Mouse (Mus musculus) thymus, adult 2 months (tissue): ENCODE measurements around the gene Phf13. TPM values are rescaled to one million over a fixed set of nuclear protein-coding genes. Genes with fewer than 3 reads are reported as not detected.
"Not testable (repeated sequence)": the region's sequence is repeated elsewhere in the genome, so short reads cannot be mapped to it uniquely, and the experiment has no call there.

Experiments
- DNase-seq: peaks from one replicate; pipeline ENCODE4 v3.0.0; 2021
- H3K27ac ChIP-seq: fragments of 200-500 bp; 2 replicates; pipeline ENCODE4 v1.5.1; 2012; ENCODE audit warnings: low read length, control low read depth; ENCODE audit not compliant: control insufficient read depth, insufficient read depth
- H3K27me3 ChIP-seq: fragments of 200-500 bp; 2 replicates; pipeline ENCODE4 v1.6.1; 2012; ENCODE audit warnings: mild to moderate bottlenecking, low read length, moderate library complexity, mixed read lengths; ENCODE audit not compliant: control insufficient read depth, insufficient read depth
- H3K36me3 ChIP-seq: fragments of 200-500 bp; 2 replicates; pipeline ENCODE4 v1.6.1; 2012; ENCODE audit warnings: mild to moderate bottlenecking, low read length, moderate library complexity; ENCODE audit not compliant: control insufficient read depth, insufficient read depth
- H3K4me1 ChIP-seq: fragments of 200-500 bp; replicated peaks from 2 replicates; pipeline ENCODE4 v1.6.1; 2012; ENCODE audit warnings: low read length; ENCODE audit not compliant: control insufficient read depth, insufficient read depth
- H3K4me3 ChIP-seq: fragments of 200-500 bp; 2 replicates; pipeline ENCODE4 v1.5.1; 2012; ENCODE audit warnings: mild to moderate bottlenecking, low read length, control low read depth, moderate library complexity; ENCODE audit not compliant: control insufficient read depth, insufficient read depth
- CTCF ChIP-seq: fragments of 200-500 bp; IDR thresholded peaks from 2 replicates; pipeline ENCODE4 v1.5.1; 2012; ENCODE audit warnings: mild to moderate bottlenecking, control low read depth, low read length, moderate library complexity, borderline replicate concordance; ENCODE audit not compliant: control insufficient read depth, poor library complexity, insufficient read depth; ENCODE audit errors: extremely low read depth
- POLR2A ChIP-seq: fragments of 200-500 bp; IDR thresholded peaks from 2 replicates; pipeline ENCODE4 v1.6.1; 2012; ENCODE audit warnings: mild to moderate bottlenecking, low read length, control low read depth, moderate library complexity; ENCODE audit not compliant: control insufficient read depth, poor library complexity, insufficient read depth; ENCODE audit errors: extremely low read depth
- WGBS: fragments of 180-500 bp; shearing (Covaris S2); methylation state at CpG from one replicate; pipeline ENCODE4 v1.1.7; 2018; 5-methylcytosine and 5-hydroxymethylcytosine counted together
- polyA plus RNA-seq: library from polyadenylated mRNA; depleted of rRNA; stranded (reverse); fragments of >200 nt; gene quantifications from 2 replicates; pipeline ENCODE4 v1.2.3, GENCODE M21; 2012

The Phf13 gene
- polyA plus RNA-seq, 1 experiment: 9.6 TPM

DNA sequence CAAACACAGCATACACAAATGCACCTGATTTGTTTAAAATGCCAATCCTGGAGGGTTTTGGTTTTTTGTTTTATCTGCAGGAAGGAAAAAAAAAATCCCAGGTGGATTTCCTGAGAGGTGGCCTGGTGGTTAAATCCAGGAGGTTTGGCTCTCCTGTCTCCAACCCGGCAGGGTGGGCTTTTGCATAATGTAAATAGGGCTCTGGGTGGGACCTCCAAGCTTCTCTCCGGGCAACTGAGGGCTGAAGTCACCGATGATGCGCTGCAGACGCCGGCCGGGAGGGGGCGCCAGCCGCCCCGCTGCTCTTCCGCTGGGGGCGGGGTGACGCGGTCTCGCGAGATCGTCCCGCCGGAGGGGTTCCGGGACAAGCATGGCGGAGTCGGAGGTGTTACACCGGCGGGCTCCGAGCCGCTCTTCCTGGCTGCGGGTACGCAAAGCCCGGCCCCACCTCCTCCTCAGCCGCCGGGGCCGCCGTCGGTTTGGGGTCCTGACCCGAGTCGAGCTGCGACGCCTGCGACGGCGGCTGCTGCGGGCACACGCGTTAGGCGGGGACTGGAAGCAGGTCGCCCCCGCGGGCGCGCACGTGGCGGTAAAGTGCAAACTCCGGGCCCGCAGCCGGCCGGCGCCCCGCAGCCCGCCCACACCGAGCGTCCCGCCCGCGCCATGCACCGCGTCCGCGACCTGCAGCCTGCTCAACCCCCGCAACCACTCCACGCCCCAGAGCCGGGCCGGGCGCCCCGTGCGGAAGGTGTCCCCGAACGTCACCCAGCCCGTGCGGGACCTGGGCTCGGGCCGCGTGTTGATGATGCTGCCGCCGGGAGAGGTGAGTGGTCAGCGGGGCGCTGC lies 43.1 kb upstream of the Phf13 start, which contains the start of gene Nol9:
Gene Nol9 (plus strand): TSS at position 337 of the 846 bp plus-strand sequence.
- peak; percentile 95 for DNase-seq
- Histone ChIP-seq H3K27ac (no peak within 1 kb of the TSS), H3K4me1 (peaks cover 18% of the 10 kb centered on the region), H3K27me3 (no peaks in the 10 kb centered on the region), H3K36me3 (0 out of 2 replicates have a peak, but pooled peaks cover 7% of the 10 kb centered on the region), H3K4me3 (peak within 1 kb of the TSS; percentile 59)
- TF ChIP-seq POLR2A (peak; percentile 66), CTCF (peak; percentile 98)
- 1% methylated on average over 86 of the region's 86 CpGs for WGBS

DNA sequence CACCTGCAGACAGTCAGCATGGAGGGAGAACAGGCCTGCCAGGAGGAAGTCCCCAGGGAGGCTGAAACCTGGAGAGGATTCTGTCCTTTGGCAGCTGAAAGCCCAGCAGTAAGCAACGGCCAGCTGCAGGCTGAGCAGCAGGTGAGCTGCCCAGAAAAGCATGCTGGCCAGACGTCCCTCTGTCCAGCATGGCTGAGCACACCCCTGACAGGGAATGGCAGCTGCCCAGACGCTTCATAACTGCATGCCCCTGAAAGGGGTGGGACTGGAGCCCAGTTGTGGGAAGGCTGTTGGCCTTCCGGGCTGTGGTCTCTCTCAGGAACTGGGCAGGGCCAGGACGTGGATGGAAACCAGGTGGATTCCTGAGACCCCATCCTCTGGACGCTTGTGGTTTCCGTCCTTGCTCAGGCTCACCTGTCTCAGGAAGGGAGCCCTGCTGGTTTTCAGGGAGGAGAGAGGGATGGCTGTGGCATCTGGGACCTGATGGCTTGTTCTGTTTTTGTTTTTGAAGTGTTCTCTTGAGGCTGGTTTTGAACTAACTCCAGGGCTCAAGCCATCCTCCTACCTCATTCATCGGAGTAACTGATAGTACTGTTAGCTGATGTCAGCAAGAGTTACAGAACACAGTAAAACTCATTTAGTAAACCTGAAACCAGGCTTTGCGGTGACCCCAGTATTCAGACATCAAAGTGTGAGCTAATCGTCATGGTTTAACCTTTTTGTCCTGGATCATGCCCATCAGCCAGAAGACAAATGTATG lies 42.3 kb upstream of the Phf13 start, which contains the start of gene Tas1r1:
Gene Tas1r1 (minus strand): TSS at position 344 of the 760 bp plus-strand sequence.
- DNase-seq: no peak
- peaks cover 18% of the 10 kb centered on the region for H3K4me1 ChIP-seq
- no peak within 1 kb of the TSS for H3K27ac ChIP-seq
- WGBS: 23% methylated on average over 10 of the region's 10 CpGs
- no peaks in the 10 kb centered on the region for H3K27me3 ChIP-seq
- H3K4me3 ChIP-seq: peak within 1 kb of the TSS; percentile 59
- TF ChIP-seq POLR2A (no peak), CTCF (no peak)
- H3K36me3 ChIP-seq: 0 out of 2 replicates have a peak, but pooled peaks cover 4% of the 10 kb centered on the region

DNA sequence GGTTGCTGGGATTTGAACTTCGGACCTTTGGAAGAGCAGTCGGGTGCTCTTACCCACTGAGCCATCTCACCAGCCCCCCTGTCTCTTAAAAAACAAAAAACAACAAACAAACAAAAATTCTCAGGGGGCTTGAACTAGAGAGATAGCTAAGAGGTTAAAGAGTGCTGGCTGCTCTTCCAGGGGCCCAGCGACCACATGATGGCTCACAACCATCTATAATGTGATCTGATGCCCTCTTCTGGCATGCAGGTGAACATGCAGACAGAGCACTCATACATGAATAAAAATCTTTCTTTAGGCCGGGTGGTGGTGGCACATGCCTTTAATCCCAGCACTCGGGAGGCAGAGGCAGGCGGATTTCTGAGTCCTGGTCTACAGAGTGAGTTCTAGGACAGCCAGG lies 40.4 kb upstream of the Phf13 start:
- peaks cover 18% of the 10 kb centered on the region for H3K4me1 ChIP-seq
- H3K27ac ChIP-seq, H3K36me3 ChIP-seq, H3K27me3 ChIP-seq, DNase-seq, H3K4me3 ChIP-seq: not testable (repeated sequence)
- 91% methylated on average over 6 of the region's 6 CpGs for WGBS

DNA sequence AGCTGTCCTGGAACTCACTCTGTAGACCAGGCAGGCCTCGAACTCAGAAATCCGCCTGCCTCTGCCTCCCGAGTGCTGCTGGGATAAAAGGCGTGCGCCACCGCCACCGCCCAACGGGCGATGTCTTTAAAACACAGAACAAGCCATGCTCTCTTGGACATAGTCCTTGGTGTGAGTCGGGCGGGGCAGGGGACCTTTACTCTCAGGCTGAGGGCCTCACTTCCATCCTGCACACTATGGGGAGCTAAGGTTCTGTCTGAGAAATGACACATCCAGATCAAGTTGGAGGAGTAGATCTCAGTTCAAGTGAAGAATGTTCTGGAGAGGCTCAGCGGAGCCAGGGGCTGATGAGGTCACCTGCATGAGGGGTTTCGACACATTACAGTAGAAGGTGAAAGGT lies 36.9 kb upstream of the Phf13 start:
- peaks cover 4% of the 10 kb centered on the region for H3K4me1 ChIP-seq
- no peaks in the 10 kb centered on the region for H3K36me3 ChIP-seq
- 97% methylated on average over 13 of the region's 13 CpGs for WGBS
- DNase-seq: no peak
- H3K4me3 ChIP-seq: no peak overlapping the region
- no peak for TF ChIP-seq POLR2A
- TF ChIP-seq CTCF: no peak
- no peaks in the 10 kb centered on the region for H3K27me3 ChIP-seq
- H3K27ac ChIP-seq: no peak overlapping the region

DNA sequence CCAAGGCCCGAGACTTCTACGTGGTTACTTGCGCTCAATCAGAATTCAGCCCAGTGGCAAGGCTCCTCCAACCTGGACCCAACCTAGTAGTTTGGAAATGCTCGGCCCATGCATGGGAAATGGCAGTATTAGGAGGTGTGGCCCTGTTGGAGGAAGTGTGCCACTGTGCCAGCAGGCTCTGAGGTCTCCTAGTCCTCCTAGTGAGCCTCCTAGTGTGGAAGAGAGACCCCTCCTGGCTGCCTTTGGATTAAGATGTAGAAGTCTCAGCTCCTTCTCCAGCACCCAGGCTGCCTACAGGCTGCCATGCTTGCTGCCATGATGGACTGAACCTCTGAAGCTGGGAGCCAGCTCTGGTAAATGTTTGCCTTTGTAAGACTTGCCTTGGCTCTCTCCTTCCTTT lies 33.9 kb upstream of the Phf13 start:
- Histone ChIP-seq H3K27me3 (no peaks in the 10 kb centered on the region), H3K4me1 (peaks cover 21% of the 10 kb centered on the region), H3K27ac (no peak overlapping the region), H3K36me3 (no peaks in the 10 kb centered on the region), H3K4me3 (no peak overlapping the region)
- TF ChIP-seq POLR2A (no peak), CTCF (no peak)
- WGBS: 85% methylated on average over 4 of the region's 4 CpGs
- DNase-seq: no peak

DNA sequence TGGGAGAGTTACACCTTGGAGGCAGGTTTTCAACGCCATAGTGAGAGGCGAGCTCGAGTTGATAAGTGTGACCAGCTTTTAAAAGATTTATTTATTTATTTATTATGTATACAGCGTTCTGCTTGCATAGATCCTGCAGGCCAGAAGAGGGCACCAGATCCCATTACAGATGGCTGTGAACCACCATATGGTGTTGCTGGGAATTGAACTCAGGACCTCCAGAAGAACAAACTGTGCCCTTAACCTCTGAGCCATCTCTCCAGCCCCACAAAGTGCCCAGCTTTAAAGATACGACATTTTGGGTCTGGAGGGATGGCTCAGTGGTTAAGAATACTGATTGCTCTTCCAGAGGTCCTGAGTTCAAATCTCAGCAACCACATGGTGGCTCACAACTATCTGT lies 33.0 kb upstream of the Phf13 start:
- Histone ChIP-seq H3K4me3 (no peak overlapping the region), H3K4me1 (peaks cover 21% of the 10 kb centered on the region), H3K36me3 (no peaks in the 10 kb centered on the region), H3K27me3 (no peaks in the 10 kb centered on the region), H3K27ac (no peak overlapping the region)
- TF ChIP-seq POLR2A (no peak), CTCF (no peak)
- WGBS: 70% methylated on average over 5 of the region's 5 CpGs
- DNase-seq: no peak

DNA sequence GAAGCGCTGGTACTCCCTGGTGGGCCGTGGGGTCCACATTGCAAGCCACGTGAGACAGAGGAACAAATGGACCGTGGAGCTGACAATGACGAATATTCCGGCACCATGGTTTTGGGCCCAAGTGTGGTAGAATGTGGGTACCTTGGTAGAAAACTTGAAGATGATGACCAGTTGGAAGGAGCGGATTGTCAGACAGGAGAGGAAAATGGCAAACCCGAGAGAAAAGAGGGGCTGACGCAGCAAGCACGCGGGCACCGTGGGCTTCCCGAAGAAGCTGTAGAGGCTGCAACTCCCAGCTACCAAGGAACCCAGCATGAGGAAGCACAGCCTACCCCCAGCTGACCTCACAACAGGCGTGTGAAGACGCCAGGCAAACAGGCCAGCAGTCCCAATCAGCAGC lies 32.4 kb upstream of the Phf13 start:
- 88% methylated on average over 15 of the region's 15 CpGs for WGBS
- no peak overlapping the region for H3K4me3 ChIP-seq
- peaks cover 21% of the 10 kb centered on the region for H3K4me1 ChIP-seq
- no peak overlapping the region for H3K27ac ChIP-seq
- TF ChIP-seq CTCF (no peak), POLR2A (no peak)
- no peaks in the 10 kb centered on the region for H3K27me3 ChIP-seq
- no peak for DNase-seq
- no peaks in the 10 kb centered on the region for H3K36me3 ChIP-seq
